Mouse (Mus musculus) heart, postnatal 36 days (tissue): ENCODE data around the gene Aqp11. TPM values are rescaled to one million over a fixed set of nuclear protein-coding genes. Genes with fewer than 3 reads are reported as not detected.

Experiments used
- DNase-seq, 2 experiments: peaks; one replicate each; pipeline ENCODE4 v3.0.0; 2021 to 2022
- intact Hi-C: fragments of 180-260 bp; cut with DNase I; formaldehyde crosslinking; loops from one replicate; pipeline ENCODE4 v1.15.1; 2025
- total RNA-seq, 2 experiments: library from RNA; stranded (reverse); gene quantifications; 2 replicates each; pipeline ENCODE4 v1.2.3; 2021

Gene Aqp11
- total RNA-seq, result 1 to 10 TPM; 1.2 to 3.3 TPM

GRCm38 (mm10) chr7:97737638-97738456, at the start of gene Aqp11:
Gene Aqp11, minus strand, starts transcription at chr7:97738289.
- intact Hi-C loops, result no loop called here
- DNase-seq, result peak; percentile 86 to 87

GRCm38 (mm10) chr7:97783523-97783922, 45.4 kb upstream of the Aqp11 start:
- DNase-seq, result no peak
- intact Hi-C loops, result no loop called here

DNA sequence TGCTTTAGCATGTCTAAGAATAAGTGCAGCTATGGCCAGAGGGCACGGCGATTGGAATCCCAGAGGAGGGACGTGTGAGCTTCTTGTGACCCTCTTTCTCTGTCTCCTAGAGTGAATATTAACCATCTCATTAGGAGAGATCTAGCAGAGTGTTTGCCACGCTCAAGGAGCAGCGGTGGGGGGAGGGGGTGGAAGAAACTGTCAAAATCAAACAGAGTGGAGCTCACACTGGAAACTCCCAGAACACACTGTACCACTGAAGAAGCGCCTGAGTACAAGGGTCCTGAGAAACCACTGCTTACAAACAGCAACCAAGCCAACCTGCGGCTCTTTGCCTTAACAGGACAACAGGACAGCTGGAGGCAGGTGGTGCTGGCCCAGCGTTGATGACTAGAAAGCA, 43.4 kb upstream of the Aqp11 start:
- intact Hi-C loops, result no loop called here
- DNase-seq, result no peak

- intact Hi-C loops, result no loop called here
- no peak for DNase-seq
Observed at GRCm38 (mm10) chr7:97780815-97781214, 42.7 kb upstream of the Aqp11 start.

DNA sequence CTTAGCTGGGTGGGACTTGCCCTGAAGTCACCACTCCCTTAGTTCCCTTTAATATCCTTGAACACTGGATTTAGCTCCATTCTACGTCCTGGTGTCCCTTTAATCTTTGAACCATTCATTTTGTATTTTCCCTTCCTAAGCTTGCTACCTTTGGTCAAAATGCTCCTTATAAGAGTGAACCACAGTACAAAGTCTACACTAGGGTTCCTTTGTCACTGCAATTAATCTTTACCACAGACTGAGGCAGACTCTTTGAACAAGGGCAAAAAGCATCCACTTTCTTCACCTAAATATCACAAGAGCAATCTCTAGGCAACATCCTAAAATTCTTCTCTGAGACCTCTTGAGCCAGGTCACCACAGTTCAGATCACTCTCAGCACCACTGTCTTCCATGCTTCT, 42.1 kb upstream of the Aqp11 start:
- intact Hi-C loops, result no loop called here
- no peak for DNase-seq

DNA sequence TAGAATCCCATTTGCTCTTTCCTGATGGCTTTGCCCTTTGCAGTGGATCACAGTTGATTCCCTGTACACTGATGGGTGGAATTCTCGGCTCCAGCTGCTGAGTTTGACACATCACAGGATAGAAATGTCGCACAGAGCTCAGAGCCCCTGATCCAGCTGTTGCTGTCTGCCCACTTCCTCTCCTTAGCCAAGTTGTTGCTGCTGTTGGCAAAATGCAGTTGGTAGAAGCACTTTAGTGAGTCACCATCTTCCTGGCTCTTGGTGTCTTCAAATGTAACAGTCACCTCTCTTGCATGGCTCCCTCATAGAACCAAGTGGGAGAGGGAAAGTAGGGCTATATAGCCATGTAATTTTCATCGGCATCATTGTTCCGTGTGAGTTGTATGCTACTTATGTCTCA, 39.1 kb upstream of the Aqp11 start:
- DNase-seq, result no peak

DNA sequence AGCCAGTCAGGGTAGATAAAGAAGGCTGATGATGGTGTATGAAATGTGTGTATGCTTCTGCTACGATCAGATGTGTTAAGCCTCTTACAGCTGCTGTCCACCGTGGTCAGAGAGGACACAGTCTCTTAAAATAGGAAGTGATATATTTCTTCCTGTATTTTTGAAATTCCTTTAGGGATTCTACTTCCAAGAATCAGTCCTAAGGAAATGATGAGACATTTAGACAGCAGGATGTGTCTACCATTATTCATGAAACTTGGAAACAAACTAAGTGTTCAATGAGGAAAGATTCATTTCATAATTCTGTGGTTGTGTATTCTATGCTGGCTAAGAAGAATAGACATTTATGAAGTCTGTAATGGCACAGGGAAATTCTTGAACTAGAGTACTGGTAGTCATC, 37.8 kb upstream of the Aqp11 start:
- DNase-seq, result no peak
- intact Hi-C loops, result no loop called here

More for the DNA sequence above, 39.1 kb upstream of the Aqp11 start:
- intact Hi-C loops, result no loop called here

DNA sequence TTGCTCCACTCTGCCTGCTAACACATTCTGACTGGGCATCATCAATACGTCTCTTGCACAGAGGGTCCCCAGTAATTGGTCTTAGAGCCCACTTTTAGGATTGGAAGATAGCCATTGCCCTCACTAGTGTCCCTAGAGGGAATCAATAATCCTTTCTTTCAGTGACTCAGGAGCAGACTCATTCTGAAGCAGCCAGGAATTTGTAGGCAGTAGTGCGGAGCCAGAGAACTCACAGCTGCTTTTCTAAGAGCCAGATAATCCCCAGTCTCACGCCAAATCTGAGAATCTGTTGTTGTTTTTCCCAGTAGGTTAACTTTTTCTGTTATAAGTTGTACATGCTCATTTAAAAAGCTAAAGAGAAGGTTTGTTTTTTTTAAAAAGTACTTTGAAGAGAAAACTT, 37.3 kb upstream of the Aqp11 start:
- no peak for DNase-seq
- intact Hi-C loops, result no loop called here

- DNase-seq, result no peak
- intact Hi-C loops, result no loop called here
Observed at GRCm38 (mm10) chr7:97770841-97771620, 32.9 kb upstream of the Aqp11 start.

DNA sequence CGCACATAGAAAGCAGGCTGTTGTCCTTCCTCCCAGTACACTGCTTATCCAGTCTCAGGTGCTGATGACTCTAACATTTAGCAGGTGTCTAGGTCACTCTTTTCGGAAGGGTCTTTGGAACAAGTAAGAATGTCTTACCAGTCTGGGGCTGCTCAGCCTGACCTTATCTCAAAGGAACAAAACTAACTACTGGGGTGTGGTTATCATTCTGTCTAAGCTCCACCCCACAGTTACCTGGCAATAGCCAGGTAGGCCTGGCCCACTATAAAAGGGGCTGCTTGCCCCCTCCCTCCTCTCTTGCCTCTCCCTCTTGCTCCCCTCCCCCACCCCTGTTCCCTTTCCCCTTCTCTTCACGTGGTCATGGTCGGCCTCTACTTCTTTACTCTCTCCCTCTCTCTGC, 30.9 kb upstream of the Aqp11 start:
- no peak for DNase-seq
- intact Hi-C loops, result loop anchor here (5.0 kb wide), 1 partner anchor 73 kb away; no protein-coding TSS in a partner anchor

- intact Hi-C loops, result loop anchor here (5.0 kb wide), 1 partner anchor 74 kb away; no protein-coding TSS in a partner anchor
- no peak for DNase-seq
Observed at GRCm38 (mm10) chr7:97767841-97768240, 29.8 kb upstream of the Aqp11 start.

- intact Hi-C loops, result loop anchor here (5.0 kb wide), 1 partner anchor 76 kb away; no protein-coding TSS in a partner anchor
- no peak for DNase-seq
Observed at GRCm38 (mm10) chr7:97766406-97767166, 28.5 kb upstream of the Aqp11 start.

GRCm38 (mm10) chr7:97765963-97766347, 27.9 kb upstream of the Aqp11 start:
- intact Hi-C loops, result loop anchor here (5.0 kb wide), 1 partner anchor 76 kb away; no protein-coding TSS in a partner anchor
- DNase-seq, result no peak

DNA sequence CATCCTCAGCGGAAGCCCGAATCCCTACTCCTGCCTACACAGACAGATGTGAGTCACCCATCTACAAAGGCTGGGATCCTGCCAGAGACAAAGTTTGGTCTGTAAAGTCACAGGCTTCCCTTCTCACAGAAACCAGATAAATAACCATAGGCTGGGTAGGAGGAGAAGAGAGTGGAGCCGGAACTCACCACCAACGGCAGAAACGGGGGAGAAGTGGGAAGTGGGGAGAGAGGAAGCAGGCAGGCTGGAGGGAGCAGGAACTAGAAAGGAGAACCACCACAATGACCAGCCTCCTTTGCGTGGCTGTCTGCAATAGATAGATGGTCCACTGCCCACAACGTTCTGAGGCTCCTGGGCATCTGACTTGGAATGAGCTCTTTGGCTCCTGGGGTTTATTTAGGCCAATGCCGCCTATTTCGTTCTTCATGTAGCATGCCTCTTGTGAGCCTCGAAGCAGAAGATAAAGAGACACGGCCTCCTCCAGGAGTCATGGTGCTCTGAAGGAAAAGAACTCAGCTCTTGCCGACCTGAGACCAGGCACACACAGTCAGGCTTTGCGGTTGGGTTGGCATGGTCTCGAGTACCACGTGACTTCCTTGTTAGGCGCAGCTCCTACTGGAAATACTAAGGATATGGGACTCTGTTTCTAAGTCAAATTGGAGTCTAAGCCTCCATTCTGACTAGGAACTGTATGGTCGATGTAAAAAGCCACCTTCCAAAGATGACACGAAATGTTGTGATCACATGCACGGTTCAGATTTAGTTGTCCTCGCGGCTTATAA, 27.3 kb upstream of the Aqp11 start:
- intact Hi-C loops, result loop anchor here (5.0 kb wide), 1 partner anchor 77 kb away; no protein-coding TSS in a partner anchor
- DNase-seq, result peak in 1 of 2 experiments; percentile 26

DNA sequence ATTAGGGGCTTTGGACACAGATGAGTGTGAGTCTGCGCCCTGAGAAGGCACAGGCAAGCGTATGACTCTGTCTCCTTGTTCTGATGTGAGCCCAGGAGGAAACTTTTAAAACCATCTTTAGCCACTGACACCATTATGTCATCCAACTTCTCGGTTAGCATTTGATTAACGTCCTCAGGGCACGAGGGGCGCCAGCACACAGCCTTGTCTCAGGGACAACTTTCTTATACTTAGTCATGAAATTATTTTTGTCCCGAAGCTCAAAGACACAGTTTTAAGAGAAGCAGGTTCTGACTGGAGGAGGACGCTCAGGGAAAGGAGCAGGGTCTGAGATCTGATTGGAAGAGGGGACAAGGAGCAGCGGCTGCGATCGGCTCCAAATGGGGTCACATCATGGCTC, 26.5 kb upstream of the Aqp11 start:
- intact Hi-C loops, result no loop called here
- no peak for DNase-seq

DNA sequence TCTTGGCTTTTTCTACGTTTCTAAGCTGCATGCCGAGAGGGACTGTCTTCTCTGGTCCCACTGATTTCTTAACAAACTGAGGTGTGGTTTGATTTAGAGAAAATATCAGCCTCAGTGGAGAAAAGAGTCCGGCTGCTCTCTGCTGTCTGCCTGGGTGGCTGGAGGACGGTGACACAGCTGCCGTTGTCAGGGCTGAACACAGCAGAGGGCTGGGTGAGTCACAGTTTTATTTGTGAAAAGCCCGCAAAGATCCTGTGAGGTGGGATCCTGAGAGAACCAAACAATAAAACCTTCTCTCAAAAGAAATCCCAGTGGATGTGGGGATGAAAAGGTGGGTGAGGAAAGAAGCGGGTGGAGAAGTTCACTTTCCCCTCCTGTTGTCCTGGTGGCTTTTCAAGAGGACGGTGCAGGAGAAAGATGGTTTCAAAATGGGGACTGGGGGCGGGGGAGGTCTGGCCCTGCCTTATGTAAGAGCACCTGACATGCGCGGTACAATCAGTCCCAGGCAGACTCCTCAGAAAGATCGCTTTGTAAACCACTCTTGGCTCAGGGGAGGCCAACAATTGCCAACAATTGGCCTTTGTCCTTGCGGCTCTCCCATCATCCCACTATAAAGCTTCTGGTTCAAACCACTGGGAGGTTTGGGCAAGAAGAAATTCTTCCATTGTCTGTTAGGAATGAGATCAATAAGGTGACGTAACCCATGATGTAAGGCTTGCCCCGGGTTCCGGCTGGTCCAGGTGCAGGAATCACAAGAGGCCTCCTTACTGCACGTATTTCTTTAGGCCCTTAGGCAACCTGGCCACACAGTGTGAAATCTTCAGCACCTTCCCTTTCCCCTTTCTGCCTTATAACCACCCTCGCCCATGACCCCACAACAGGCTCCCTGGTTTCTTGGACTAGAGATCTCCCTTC, 19.1 kb upstream of the Aqp11 start:
- intact Hi-C loops, result no loop called here

GRCm38 (mm10) chr7:97749207-97750190, 11.4 kb upstream of the Aqp11 start:
- intact Hi-C loops, result loop anchor here (5.0 kb wide), 1 partner anchor 338 kb away; no protein-coding TSS in a partner anchor
- DNase-seq, result peak; percentile 31 to 52

More for the DNA sequence above, 19.1 kb upstream of the Aqp11 start:
- DNase-seq, result no peak
